Mouse (Mus musculus) embryo, embryonic 9.5 days (tissue): Measurements from ENCODE around the gene Vmn1r175.
"Not testable (repeated sequence)": the region's sequence is repeated elsewhere in the genome, so short reads cannot be mapped to it uniquely, and the experiment has no call there.

Experiments
- DNase-seq: peaks from one replicate; pipeline ENCODE4 v3.0.0-alpha.2; 2017; ENCODE audit errors: extremely low spot score

The Vmn1r175 gene

DNA sequence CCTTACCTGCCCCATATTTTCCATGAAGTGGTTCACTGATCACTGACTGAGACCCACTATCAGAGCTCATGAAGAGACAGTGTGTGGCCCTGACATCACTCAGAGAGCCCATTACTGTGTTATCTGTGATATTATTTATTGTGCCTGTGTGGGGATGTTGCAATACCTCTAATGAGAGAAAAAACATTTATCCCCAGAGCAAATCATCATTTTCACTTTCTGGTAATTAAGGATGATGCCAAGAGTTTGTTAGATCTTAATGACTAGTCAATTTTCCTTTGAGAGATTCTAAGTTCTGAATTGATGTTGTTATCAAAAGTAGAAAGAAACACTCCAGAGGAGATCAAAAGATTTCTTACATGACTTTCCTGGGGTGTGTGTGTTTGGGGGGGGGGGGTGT lies at the start of gene Vmn1r175:
Vmn1r175 (minus strand) TSS at position 101 of the 400 bp plus-strand sequence.
- not testable (repeated sequence) for DNase-seq

DNA sequence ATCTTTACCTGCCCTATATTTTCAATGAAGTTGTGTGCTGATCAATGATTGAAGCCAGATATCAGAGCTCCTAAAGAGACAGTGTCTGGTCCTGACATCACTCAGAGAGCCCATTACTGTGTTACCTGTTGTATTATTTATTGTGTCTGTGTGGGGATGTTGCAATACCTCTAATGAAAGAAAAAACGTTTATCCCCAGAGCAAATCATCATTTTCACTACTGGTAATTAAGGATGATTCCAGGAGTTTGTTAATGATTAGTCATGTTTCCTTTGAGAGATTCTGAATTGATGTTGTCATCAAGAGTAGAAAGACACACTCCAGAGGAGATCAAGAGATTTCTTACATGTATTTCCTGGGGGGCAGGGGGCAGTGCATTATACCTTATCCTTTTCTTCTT lies 26.8 kb upstream of the Vmn1r175 start, which contains the start of gene Vmn1r176:
Vmn1r176 (minus strand) TSS at position 101 of the 400 bp plus-strand sequence.
- not testable (repeated sequence) for DNase-seq

DNA sequence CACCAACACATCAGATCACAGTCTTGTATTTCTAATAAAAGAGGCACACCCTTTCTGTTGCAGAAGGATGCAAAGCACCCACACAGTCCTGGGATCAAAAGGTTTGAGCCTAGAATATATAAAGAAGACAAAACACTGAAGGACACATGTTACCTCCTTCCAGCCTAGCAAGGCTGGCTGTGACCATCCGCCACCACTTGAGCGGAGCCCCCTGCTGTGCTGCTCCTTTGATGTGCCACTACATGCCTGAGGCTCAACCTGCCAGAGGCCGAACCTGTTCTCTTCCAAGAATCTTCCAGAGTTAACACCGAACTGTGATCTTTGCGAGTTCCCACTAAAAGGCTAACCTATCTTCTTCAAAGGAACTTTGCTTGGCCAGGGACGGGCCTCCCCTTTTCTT lies 25.9 kb downstream of the Vmn1r175 start:
- no peak for DNase-seq
